Mouse (Mus musculus) G1E (cell line): ENCODE results near the gene Siglech. TPM values are rescaled to one million over a fixed set of nuclear protein-coding genes. Genes with fewer than 3 reads are reported as not detected.

ENCODE experiments used
- ATAC-seq: 2 replicates; pipeline ENCODE4 v1.8.0; 2016; ENCODE audit warnings: mild to moderate bottlenecking; ENCODE audit not compliant: insufficient number of reproducible peaks, poor library complexity, low FRiP score, severe bottlenecking; ENCODE audit errors: extremely low read depth
- DNase-seq: peaks from one replicate; pipeline ENCODE4 v3.0.0; 2012; ENCODE audit warnings: low spot score
- H3K27me3 ChIP-seq: 2 replicates; pipeline ENCODE4 v1.6.1; 2012; ENCODE audit warnings: mild to moderate bottlenecking, low read length, inconsistent platforms; ENCODE audit not compliant: insufficient read depth
- H3K36me3 ChIP-seq: replicated peaks from 2 replicates; pipeline ENCODE3; 2012; ENCODE audit warnings: mild to moderate bottlenecking, inconsistent platforms
- H3K4me1 ChIP-seq: 2 replicates; pipeline ENCODE4 v1.6.1; 2012; ENCODE audit warnings: low read depth, low read length, inconsistent platforms, mixed read lengths; ENCODE audit not compliant: insufficient read depth
- H3K4me3 ChIP-seq: 2 replicates; pipeline ENCODE4 v1.5.1; 2012; ENCODE audit warnings: low read depth, mild to moderate bottlenecking, inconsistent platforms, low read length, moderate library complexity, mixed read lengths
- H3K9me3 ChIP-seq: replicated peaks from 2 replicates; pipeline ENCODE4 v1.6.1; 2012; ENCODE audit warnings: inconsistent platforms
- CTCF ChIP-seq: IDR thresholded peaks from 2 replicates; pipeline ENCODE4 v1.5.1; 2012; ENCODE audit warnings: low read depth, low read length, inconsistent platforms, mixed read lengths
- GATA1 ChIP-seq: IDR thresholded peaks from 2 replicates; pipeline ENCODE4 v1.6.1; 2012; ENCODE audit warnings: borderline replicate concordance, low read length, inconsistent platforms, mixed read lengths
- POLR2AphosphoS5 ChIP-seq: IDR thresholded peaks from 2 replicates; pipeline ENCODE4 v1.6.1; 2012; ENCODE audit warnings: low read depth, low read length, inconsistent platforms; ENCODE audit not compliant: insufficient replicate concordance
- polyA plus RNA-seq: library from polyadenylated mRNA; stranded (reverse); fragments of >175 nt; gene quantifications from 2 replicates; pipeline ENCODE4 v1.2.3, GENCODE M21; 2012
- total RNA-seq, 2 experiments: library from RNA; stranded (forward) in 1 of 2; stranded (reverse) in 1 of 2; fragments of 200-1000 nt in 1 of 2; fragments of >200 nt in 1 of 2; fragmentation: Nextera tagmentation in 1 of 2; gene quantifications; 2 replicates each; pipeline ENCODE4 v1.2.3; 2014 to 2017

The Siglech gene
- total and polyA plus RNA-seq, 3 experiments = 0.16 TPM; not detected in 2

DNA sequence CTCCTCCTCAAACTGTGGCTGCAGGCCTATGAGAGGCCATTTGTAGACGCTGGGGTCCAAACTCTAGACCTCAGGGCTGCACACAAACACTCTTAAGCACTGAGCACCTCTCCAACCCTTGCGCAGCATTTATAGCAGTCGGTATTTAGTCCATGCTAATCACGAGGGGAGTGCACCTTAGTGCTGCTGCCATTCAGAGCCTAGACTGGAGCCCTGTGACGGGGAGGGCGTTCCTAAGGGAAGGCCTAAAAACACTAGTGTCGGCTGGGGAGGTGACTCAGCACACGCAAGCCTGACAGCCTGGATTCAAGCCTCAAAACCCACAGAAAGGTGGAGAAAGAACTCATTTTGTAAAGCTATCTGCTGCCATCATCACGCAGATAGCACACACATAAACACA is 59.6 kb downstream of the Siglech start:
- DNase-seq = no peak
- no peak for TF ChIP-seq CTCF
- no peak for TF ChIP-seq GATA1
- TF ChIP-seq POLR2AphosphoS5 = no peak
- no peaks in the 10 kb centered on the region for H3K9me3 ChIP-seq
- no peak overlapping the region for H3K4me3 ChIP-seq
- H3K36me3 ChIP-seq = peaks cover 81% of the 10 kb centered on the region
- peaks cover 6% of the 10 kb centered on the region for H3K4me1 ChIP-seq
- ATAC-seq = peak; percentile 49
- no peaks in the 10 kb centered on the region for H3K27me3 ChIP-seq

Other genes with a start within 250 kb of the Siglech start
- gene Tubgcp5, start 26.0 kb downstream of the Siglech start, total RNA-seq (2014; fragmentation: Nextera tagmentation) = 44.1 and 53.4 TPM in 2 replicates
- gene Tubgcp5, start 26.0 kb downstream of the Siglech start, total RNA-seq (2017) = 45.6 and 51.6 TPM in 2 replicates
- gene Tubgcp5, start 26.0 kb downstream of the Siglech start, polyA plus RNA-seq = 1.6 and 2.6 TPM in 2 replicates
- 45.4 and 70.8 TPM in 2 replicates for gene Cyfip1, start 73.6 kb downstream of the Siglech start, total RNA-seq (2014; fragmentation: Nextera tagmentation)
- 53.8 and 60.7 TPM in 2 replicates for gene Cyfip1, start 73.6 kb downstream of the Siglech start, total RNA-seq (2017)
- 27.2 and 39.0 TPM in 2 replicates for gene Cyfip1, start 73.6 kb downstream of the Siglech start, polyA plus RNA-seq
- 57.3 and 59.1 TPM in 2 replicates for gene Nipa2, start 194.3 kb downstream of the Siglech start, total RNA-seq (2014; fragmentation: Nextera tagmentation)
- gene Nipa2, start 194.3 kb downstream of the Siglech start, total RNA-seq (2017) = 45.7 and 46.8 TPM in 2 replicates
- gene Nipa2, start 194.3 kb downstream of the Siglech start, polyA plus RNA-seq = 8.4 and 8.9 TPM in 2 replicates